Mouse (Mus musculus): ENCODE data around the gene Dlg2.

DNA sequence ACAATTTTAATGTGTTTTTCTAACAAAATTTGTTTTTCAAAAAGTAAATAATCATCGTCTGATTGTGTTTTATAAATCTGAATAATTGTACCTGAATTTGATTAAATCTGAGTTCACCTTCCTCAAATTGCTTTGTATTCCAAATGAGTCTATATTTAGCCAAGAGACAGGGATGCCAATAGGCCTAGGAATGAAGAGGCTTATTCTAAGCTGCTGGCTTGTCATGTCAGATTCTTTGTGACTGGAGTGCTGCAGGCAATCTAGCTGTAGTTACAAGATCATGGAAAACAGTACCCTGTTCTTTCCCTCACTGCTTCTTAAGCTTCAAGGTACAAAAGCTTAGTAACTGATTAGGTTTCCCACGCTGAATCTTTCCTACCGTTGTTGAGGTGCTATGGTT is 811.9 kb downstream of the Dlg2 start:
- no peak for TF ChIP-seq CTCF (IDR thresholded peaks at IDR 0.05; ENCODE audit: borderline replicate concordance, control insufficient read depth, extremely low read depth, insufficient read depth, low read length, poor library complexity)
- TF ChIP-seq POLR2A (IDR thresholded peaks at IDR 0.05; ENCODE audit: control insufficient read depth, extremely low read depth, insufficient read depth, low read length, poor library complexity), result no peak
